Mouse (Mus musculus) heart, adult 11 months (tissue): ENCODE measurements at regions not wholly inside any gene's neighbourhood (a gene's known extent, or its start where the extent isn't known, plus 50 kb on each side); places are given as distances from the start of the nearest gene placed in this dataset.

Experiments
- DNase-seq: peaks from one replicate; pipeline ENCODE4 v3.0.0; 2022

DNA sequence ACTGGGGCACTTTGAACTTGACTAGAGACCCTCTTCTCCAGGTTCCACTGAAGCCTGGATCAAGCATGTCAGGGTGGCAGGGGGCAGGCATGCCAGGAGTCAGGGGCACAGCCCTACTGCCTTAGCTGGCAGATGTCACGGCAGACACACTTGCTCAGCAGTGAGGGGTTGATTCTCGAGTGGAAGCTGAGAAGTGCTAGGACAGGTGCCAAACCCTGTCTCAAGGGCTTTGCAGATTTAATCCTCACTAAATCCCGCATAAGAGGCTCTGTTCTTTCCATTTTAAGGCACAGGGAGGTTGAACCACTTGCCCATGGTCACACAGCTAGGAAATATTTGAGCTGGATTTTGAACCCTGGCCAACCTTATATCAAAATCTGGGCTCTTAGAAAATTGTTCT is 223.5 kb upstream of the Mvb12b start:
- DNase-seq = no peak

DNA sequence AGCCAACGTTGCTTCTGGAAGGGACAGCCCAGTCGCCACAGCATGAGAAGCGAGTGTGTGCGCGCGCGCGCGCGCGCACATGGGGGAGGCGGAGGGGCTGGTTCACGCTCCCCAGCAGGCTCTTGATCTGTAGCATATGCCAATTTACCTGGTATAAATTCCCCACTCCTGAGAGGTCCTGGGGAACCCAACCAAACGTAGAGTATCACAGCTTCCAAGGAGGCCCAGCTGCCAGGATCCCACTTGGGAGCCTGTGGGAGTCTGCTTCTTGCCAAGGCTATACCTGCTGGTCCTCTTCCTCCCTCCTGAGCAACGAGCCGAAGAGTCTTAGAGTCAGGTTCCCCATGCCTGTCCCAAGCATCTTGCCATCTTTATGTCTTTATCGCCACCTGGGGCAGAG is 222.8 kb upstream of the Mvb12b start:
- DNase-seq = no peak

- DNase-seq = no peak
These were observed 220.0 kb upstream of the Mvb12b start for GRCm38 (mm10) chr2:34107566-34108303.

- DNase-seq = no peak
These were observed 219.3 kb upstream of the Mvb12b start for GRCm38 (mm10) chr2:34106837-34107565.

DNA sequence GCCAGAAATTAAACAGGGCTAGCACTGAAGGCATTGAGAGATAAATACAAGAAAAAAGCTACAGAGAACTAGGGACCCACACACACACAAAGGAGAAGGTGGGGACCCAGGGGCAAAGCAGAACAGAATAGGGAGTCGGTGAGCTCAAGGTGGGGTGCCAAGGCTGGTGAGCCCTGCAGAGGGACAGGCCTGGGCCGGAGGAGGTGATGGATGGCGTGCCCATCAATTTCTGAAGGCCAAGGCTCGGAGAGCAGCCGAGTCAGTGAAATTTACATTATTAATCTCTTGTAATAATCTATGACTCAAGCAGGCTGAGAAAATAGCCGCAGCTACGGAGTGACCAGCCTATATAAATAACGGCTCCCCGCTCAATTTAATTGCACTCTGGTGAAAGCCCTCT is 218.5 kb upstream of the Mvb12b start:
- no peak for DNase-seq

- DNase-seq = no peak
These were observed 217.7 kb upstream of the Mvb12b start for GRCm38 (mm10) chr2:34105271-34106051.

GRCm38 (mm10) chr2:34098004-34098547 is 210.3 kb upstream of the Mvb12b start:
- no peak for DNase-seq

DNA sequence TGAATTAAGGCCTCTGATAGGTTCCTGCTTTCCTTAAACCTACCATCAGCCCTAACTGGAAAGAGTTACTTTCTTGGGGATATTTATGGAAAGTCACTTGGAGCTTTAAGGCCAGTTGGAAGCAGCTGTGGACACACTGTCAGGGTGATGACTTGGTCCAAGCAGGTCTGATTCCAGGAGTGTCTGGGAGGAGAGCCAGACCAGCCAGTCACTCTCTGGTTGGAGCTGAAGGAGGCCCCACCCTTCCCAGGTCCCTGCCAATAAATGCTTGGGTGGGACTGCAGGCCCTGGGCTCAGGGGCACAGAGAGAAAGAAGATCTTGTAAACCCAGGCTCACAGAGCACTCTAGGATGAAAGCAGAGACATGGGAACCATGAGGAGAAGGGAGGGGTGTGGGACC is 208.8 kb upstream of the Mvb12b start:
- peak; percentile 96 for DNase-seq

- no peak for DNase-seq
These were observed 201.1 kb upstream of the Mvb12b start for GRCm38 (mm10) chr2:34088832-34089231.

- no peak for DNase-seq
These were observed 198.4 kb upstream of the Mvb12b start for GRCm38 (mm10) chr2:34086130-34086529.

GRCm38 (mm10) chr2:34084513-34084912 is 196.8 kb upstream of the Mvb12b start:
- no peak for DNase-seq

GRCm38 (mm10) chr2:34082486-34082885 is 194.7 kb upstream of the Mvb12b start:
- DNase-seq = no peak

DNA sequence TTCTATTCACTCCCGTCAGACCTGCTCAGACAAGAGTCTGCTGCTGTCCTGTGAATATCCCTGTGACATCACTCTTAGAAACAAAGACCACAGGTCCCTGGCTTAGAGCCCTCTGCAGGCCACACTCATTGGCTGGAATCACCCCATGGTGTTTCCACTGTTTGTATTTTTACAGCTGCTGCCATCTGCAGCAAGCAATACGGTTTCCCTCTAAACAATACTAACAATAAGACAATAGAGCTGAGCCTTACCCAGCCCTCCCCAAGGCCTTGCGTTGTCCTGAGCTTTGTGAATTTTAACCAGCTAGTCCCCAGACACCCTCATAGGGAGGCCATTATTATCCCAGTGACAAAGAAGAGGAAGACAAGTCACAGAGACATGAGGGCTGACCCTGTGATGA is 192.4 kb upstream of the Mvb12b start:
- DNase-seq = no peak

- DNase-seq = no peak
These were observed 191.5 kb upstream of the Mvb12b start for GRCm38 (mm10) chr2:34079282-34079681.

GRCm38 (mm10) chr2:34078875-34079262 is 191.1 kb upstream of the Mvb12b start:
- DNase-seq = no peak

DNA sequence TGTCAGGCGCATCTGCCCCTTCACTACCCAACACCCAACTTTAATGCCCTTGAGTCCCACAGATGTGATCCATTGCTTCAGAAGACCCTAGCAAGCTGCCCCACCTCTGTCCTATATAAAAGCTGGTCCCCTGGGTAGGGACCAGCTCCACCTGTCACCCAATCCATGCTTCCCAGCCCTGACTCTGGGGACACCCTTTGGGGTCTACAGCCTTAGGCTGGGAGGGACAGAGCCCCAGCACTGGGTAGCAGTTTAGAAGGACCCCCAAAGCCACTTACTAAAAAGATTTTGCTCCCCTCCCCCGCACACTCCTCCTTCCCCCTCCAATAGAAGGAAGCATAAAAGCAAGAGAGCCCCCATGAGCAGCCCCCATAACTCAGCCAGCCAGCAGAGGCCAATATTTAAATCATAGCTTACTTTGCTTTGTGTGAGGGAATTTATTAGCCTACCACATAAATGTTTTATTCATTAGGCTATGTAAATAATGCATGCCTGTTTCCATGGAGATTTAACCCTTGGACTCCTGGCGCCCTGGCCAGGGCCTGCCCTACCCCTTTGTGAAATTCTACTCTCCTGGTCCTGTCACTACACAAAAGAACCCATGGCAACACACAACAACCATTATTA is 190.6 kb upstream of the Mvb12b start:
- DNase-seq = no peak

DNA sequence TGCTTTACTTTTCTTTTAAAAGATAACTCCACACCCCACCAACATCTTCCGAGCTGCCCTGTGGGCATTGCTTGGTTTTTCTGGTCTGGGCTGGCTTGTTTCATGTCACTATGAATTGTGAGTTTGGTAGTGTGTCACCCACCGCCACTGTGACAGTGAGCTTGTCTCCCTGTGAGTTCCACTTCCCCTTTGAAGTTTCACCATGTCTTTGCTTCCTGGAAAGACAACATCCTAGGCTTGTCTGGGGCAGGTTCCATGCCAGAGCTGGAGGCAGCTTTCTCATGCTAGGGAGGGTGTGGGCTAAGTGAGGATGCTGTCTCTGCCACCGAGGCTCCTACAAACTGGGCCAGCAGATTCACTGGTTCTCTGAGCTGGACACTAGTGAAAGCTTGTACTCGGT is 188.6 kb upstream of the Mvb12b start:
- DNase-seq = no peak

DNA sequence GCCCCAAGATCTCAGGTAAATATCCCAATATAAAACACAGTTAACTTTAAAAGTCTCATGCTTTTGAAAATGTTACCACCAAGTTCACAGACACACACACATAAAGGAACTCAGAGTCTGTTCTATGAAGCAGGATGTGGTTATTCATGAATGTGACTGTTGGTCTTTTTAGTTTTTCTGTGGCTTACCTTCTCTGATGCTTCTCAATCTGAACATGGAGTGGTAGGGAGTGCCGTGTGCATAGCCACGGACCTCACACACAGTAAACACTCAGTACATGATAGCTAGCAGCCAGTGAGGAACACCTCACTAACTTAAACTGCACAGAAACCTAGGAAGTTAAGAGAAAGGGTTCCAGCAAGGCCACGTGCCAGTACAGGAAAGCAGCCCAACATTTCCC is 186.3 kb upstream of the Mvb12b start:
- DNase-seq = no peak

DNA sequence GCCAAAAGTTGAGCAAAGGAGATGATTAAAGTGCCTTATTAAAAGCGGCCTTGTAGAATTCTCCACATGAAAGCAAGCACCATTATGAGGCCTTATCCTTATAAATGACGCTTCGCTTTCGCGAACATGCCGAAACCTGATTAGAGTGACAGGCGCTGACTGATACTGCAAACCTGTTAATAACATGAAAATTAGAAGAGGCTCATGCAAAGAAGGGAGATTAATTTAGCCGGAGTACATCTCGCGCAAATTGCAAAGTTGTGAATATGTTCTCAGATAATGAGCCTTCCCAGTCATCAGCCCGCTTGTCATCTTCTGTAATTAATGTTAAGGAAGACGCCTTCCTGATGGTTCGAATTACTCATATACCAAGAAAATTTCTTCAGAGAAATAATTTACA is 177.8 kb upstream of the Mvb12b start:
- no peak for DNase-seq

DNA sequence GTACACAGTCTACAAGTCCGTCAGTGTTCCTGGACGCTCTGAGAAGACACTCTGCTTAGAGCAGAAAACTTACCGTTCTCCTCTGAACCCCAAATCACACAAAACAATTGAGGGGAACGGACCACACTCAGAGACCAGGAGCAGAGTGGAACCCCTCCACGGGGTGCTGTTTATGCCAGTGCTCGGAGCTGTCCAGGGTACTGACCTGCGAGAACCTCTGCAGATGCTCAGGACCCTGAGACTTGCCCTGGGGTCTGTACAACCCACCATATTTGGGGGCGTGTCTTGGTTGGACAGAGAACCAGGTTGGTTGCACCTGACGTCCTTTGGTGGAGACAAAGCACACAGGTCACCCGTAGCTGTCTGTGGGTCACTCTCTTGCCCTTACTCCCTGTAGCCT is 177.3 kb upstream of the Mvb12b start:
- DNase-seq = no peak

DNA sequence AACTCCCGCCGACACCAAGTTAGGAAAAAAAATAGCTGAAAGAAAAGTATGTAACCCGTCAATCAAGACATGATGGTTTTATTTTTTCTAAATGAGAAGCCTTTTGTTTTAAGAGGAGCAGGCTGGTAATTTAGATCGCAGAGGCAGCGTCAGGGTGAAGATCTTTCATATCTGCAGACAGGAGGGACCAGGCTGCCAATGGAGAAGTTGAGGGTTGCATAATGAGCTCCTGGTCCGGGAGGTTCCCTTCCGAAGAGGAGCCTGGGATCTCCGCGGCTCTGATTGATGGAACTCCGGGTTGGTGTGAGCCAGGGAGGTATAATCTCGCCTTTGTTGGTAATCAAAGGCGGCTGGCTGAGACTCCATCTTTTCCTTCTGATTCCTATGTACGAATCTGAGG is 168.8 kb upstream of the Mvb12b start:
- no peak for DNase-seq

DNA sequence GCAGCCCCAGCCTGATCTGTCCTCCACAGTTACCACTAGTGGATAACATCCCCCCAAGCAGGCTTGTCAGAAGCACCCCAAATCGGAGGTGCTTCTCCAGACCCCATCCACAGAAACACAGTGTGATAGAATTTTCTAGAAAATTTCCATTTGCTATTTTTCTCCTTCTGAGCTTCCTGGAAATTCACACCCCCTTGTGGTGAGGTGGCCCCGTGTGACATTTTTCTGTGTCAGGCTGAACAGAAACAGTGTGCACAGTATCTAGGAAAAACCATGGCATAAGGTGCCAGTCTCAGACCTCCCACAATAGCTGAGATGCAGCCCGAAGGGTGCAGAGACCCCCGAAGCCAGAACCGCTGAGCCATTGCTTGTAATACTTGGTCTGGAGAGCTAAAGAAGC is 155.3 kb upstream of the Mvb12b start:
- no peak for DNase-seq

DNA sequence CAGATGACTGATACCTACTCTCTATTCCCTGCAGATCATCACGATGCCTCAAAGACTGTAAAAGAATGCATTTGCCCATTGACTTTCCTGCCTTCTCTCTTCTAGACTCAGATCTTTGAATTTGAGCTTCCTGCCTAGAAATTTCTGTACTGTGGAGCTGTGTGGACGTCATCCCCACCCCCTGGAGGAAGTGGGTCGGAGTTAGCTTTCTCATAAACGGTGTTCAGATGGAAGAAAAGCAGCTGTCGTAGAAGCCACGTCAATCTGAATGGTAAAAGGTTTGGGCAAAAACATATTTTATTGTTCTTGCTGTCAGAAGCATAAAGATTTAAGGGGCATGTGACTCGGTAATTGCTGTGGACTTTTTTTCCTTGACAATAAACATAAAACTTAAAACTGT is 154.6 kb upstream of the Mvb12b start:
- no peak for DNase-seq
